Mouse (Mus musculus) spleen, adult 2 months (tissue): ENCODE measurements around the gene St6gal1. TPM values are rescaled to one million over a fixed set of nuclear protein-coding genes. Genes with fewer than 3 reads are reported as not detected.

ENCODE experiments used
- DNase-seq, 2 experiments: peaks; one replicate each; pipeline versions ENCODE4 v3.0.0 to v3.0.0-alpha.2; 2012 to 2021; ENCODE audit warnings: low spot score in 2 of 2, low read depth in 1 of 2
- H3K27ac ChIP-seq: fragments of 200-500 bp; 2 replicates; pipeline ENCODE4 v1.5.1; 2012; ENCODE audit warnings: low read length, inconsistent platforms; ENCODE audit not compliant: insufficient read depth
- H3K27me3 ChIP-seq: fragments of 200-500 bp; 2 replicates; pipeline ENCODE4 v1.6.1; 2012; ENCODE audit warnings: mild to moderate bottlenecking, moderate library complexity, low read length, inconsistent platforms; ENCODE audit not compliant: control insufficient read depth, insufficient read depth
- H3K36me3 ChIP-seq: fragments of 200-500 bp; 2 replicates; pipeline ENCODE4 v1.6.1; 2012; ENCODE audit warnings: mild to moderate bottlenecking, low read length, inconsistent platforms; ENCODE audit not compliant: control insufficient read depth, insufficient read depth
- H3K4me1 ChIP-seq: fragments of 200-500 bp; 2 replicates; pipeline ENCODE4 v1.6.1; 2011; ENCODE audit warnings: inconsistent platforms; ENCODE audit not compliant: control insufficient read depth, insufficient read depth, insufficient read length
- H3K4me3 ChIP-seq: fragments of 200-500 bp; 2 replicates; pipeline ENCODE4 v1.5.1; 2011; ENCODE audit warnings: mild to moderate bottlenecking, inconsistent platforms; ENCODE audit not compliant: insufficient read depth, insufficient read length; ENCODE audit errors: extremely low read depth
- CTCF ChIP-seq: fragments of 200-500 bp; IDR thresholded peaks from 2 replicates; pipeline ENCODE4 v1.5.1; 2011; ENCODE audit warnings: mild to moderate bottlenecking, inconsistent platforms; ENCODE audit not compliant: insufficient read depth, insufficient read length, insufficient replicate concordance; ENCODE audit errors: extremely low read depth
- POLR2A ChIP-seq: fragments of 200-500 bp; IDR thresholded peaks from 2 replicates; pipeline ENCODE4 v1.6.1; 2011; ENCODE audit warnings: low read depth, low read length, inconsistent platforms
- WGBS: fragments of 180-500 bp; shearing (Covaris S2); methylation state at CpG from one replicate; pipeline ENCODE4 v1.1.7; 2018; 5-methylcytosine and 5-hydroxymethylcytosine counted together
- polyA plus RNA-seq: library from polyadenylated mRNA; depleted of rRNA; stranded (reverse); fragments of >200 nt; gene quantifications from 2 replicates; pipeline ENCODE4 v1.2.3, GENCODE M21; 2012

St6gal1 gene
- polyA plus RNA-seq, 1 experiment, result 30.5 TPM

DNA sequence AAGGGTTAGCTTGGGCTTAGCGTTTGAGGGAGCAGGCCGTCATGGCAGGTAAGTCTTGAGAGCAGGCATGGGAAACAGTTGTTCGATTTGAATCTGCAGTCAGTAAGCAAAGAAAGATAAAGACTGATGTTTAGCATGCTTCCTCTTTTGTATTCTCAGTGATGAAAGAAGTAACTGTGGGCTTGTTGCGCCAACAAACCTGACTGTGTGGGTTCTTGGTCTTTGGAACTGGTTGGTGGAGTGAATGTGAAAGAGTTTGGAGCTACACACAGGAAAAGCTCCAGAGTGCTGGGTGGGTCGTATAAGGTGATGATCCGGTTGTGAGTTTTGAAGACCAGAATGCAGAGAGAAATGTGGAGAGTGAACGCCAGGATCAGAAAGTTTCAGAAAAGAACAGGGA, 28.9 kb upstream of the St6gal1 start:
- peak overlapping the region; percentile 65 for H3K27ac ChIP-seq
- WGBS, result 41% methylated on average over 7 of the region's 7 CpGs
- TF ChIP-seq POLR2A, result no peak
- TF ChIP-seq CTCF, result no peak
- H3K27me3 ChIP-seq, result no peaks in the 10 kb centered on the region
- peaks cover 4% of the 10 kb centered on the region; the same call in 1 of the 2 replicates for H3K4me1 ChIP-seq
- no peak for DNase-seq
- peak overlapping the region; percentile 2; the same call in 1 of the 2 replicates for H3K4me3 ChIP-seq
- no peaks in the 10 kb centered on the region for H3K36me3 ChIP-seq

- H3K27ac ChIP-seq, result no peak overlapping the region
- H3K27me3 ChIP-seq, result no peaks in the 10 kb centered on the region
- no peak overlapping the region for H3K4me3 ChIP-seq
- DNase-seq, result no peak
- H3K36me3 ChIP-seq, result no peaks in the 10 kb centered on the region
- TF ChIP-seq CTCF (no peak), POLR2A (no peak)
- peaks cover 4% of the 10 kb centered on the region; the same call in 1 of the 2 replicates for H3K4me1 ChIP-seq
Measured at GRCm38 (mm10) chr16:23196296-23196695, 28.2 kb upstream of the St6gal1 start.

- Histone ChIP-seq H3K36me3 (no peaks in the 10 kb centered on the region), H3K4me3 (no peak overlapping the region), H3K27ac (no peak overlapping the region), H3K4me1 (peaks cover 4% of the 10 kb centered on the region; the same call in 1 of the 2 replicates), H3K27me3 (no peaks in the 10 kb centered on the region)
- 69% methylated on average over 6 of the region's 6 CpGs for WGBS
- DNase-seq, result no peak
- no peak for TF ChIP-seq POLR2A
- no peak for TF ChIP-seq CTCF
Measured at GRCm38 (mm10) chr16:23196791-23197190, 27.7 kb upstream of the St6gal1 start.

GRCm38 (mm10) chr16:23201498-23201897, 23.0 kb upstream of the St6gal1 start:
- H3K4me3 ChIP-seq, result no peak overlapping the region
- no peaks in the 10 kb centered on the region; the same call in 1 of the 2 replicates for H3K4me1 ChIP-seq
- no peaks in the 10 kb centered on the region for H3K27me3 ChIP-seq
- no peak for DNase-seq
- no peaks in the 10 kb centered on the region for H3K36me3 ChIP-seq
- H3K27ac ChIP-seq, result no peak overlapping the region
- TF ChIP-seq CTCF (no peak), POLR2A (no peak)

DNA sequence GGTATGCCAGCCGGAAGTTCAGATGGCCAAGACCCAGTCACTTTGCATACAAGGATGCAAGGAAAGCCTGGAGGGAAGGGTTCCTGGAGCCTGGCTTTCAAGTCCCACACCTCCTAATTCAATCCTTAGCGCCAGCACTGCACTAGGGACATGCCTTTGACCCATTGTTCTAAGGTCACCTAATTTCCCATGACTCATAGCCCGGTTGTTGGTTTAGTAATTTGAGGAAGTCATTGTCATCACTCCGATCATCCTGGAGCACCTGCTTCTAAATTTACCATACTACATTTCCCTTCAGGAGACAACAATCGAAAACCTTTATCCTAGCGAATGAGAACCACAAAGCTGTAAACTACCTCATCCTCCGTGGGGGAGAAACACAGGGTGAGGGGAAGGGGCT, 10.2 kb upstream of the St6gal1 start:
- WGBS, result 65% methylated on average over 7 of the region's 7 CpGs
- Histone ChIP-seq H3K27ac (no peak overlapping the region), H3K4me3 (no peak overlapping the region), H3K36me3 (no peaks in the 10 kb centered on the region), H3K4me1 (no peaks in the 10 kb centered on the region; the same call in 1 of the 2 replicates), H3K27me3 (no peaks in the 10 kb centered on the region)
- TF ChIP-seq CTCF, result no peak
- no peak for TF ChIP-seq POLR2A
- no peak for DNase-seq

- WGBS, result 91% methylated on average over 5 of the region's 5 CpGs
- DNase-seq, result no peak
- Histone ChIP-seq H3K4me1 (no peaks in the 10 kb centered on the region; the same call in 1 of the 2 replicates), H3K4me3 (no peak overlapping the region), H3K27me3 (no peaks in the 10 kb centered on the region), H3K27ac (no peak overlapping the region), H3K36me3 (no peaks in the 10 kb centered on the region)
- no peak for TF ChIP-seq POLR2A
- TF ChIP-seq CTCF, result no peak
Measured at GRCm38 (mm10) chr16:23215241-23215900, 9.2 kb upstream of the St6gal1 start.

DNA sequence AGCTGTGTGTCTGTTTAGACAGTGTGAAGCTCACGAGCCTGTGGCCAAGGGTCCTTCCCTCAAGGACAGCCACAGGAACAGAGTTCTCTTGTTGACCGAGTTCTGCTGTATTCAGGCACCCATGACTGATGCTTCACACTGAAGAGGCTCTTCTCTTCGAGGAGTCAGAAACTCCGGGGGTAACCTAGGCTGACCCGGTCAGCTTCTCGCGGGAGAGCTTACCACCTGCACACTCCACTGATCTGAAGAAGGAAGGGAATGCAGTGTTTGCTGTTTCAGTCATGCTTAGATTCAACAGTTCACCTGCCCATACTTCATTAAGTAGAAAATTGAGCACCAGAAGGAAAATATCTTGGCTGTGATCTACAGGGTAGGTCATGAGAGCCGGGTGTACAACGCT, 8.2 kb upstream of the St6gal1 start:
- Histone ChIP-seq H3K4me1 (no peaks in the 10 kb centered on the region; the same call in 1 of the 2 replicates), H3K4me3 (no peak overlapping the region), H3K27ac (no peak overlapping the region), H3K27me3 (no peaks in the 10 kb centered on the region), H3K36me3 (no peaks in the 10 kb centered on the region)
- 87% methylated on average over 9 of the region's 9 CpGs for WGBS
- TF ChIP-seq CTCF (no peak), POLR2A (no peak)
- no peak for DNase-seq
